Mouse (Mus musculus) frontal cortex, adult 2 months (tissue): ENCODE data around the gene Fbxo21. TPM values are rescaled to one million over a fixed set of nuclear protein-coding genes. Genes with fewer than 3 reads are reported as not detected.

ENCODE experiments used
- DNase-seq, 2 experiments: peaks; one replicate each; pipeline ENCODE4 v3.0.0; 2022; ENCODE audit warnings: low spot score in 1 of 2; ENCODE audit errors: extremely low spot score in 1 of 2
- polyA plus RNA-seq: library from polyadenylated mRNA; depleted of rRNA; stranded (reverse); fragments of >200 nt; gene quantifications from 2 replicates; pipeline ENCODE4 v1.2.3, GENCODE M21; 2012; rRNA removed

Fbxo21 gene
- polyA plus RNA-seq: 97.4 and 105 TPM in 2 replicates

GRCm38 (mm10) chr5:117976657-117977500 lies at the start of gene Fbxo21:
Gene Fbxo21 (plus strand): TSS chr5:117976730.
- DNase-seq: peak; percentile 94 to 99

GRCm38 (mm10) chr5:117928553-117928952 lies 48.0 kb upstream of the Fbxo21 start:
- DNase-seq: no peak

GRCm38 (mm10) chr5:117932222-117932621 lies 44.3 kb upstream of the Fbxo21 start:
- DNase-seq: peak in 1 of 2 experiments; percentile 11

- DNase-seq: peak; percentile 67 to 94
These were observed 43.7 kb upstream of the Fbxo21 start for GRCm38 (mm10) chr5:117932862-117933261.

- DNase-seq: no peak
These were observed 40.2 kb upstream of the Fbxo21 start for GRCm38 (mm10) chr5:117936346-117936745.

- DNase-seq: no peak
These were observed 39.3 kb upstream of the Fbxo21 start for GRCm38 (mm10) chr5:117937186-117937585.

- DNase-seq: peak in 1 of 2 experiments; percentile 57
These were observed 38.3 kb upstream of the Fbxo21 start for GRCm38 (mm10) chr5:117938182-117938581.

- DNase-seq: peak; percentile 15 to 52
These were observed 37.1 kb upstream of the Fbxo21 start for GRCm38 (mm10) chr5:117939402-117939801.

GRCm38 (mm10) chr5:117941552-117941951 lies 35.0 kb upstream of the Fbxo21 start:
- no peak for DNase-seq

- peak in 1 of 2 experiments; percentile 80 for DNase-seq
These were observed 29.9 kb upstream of the Fbxo21 start for GRCm38 (mm10) chr5:117946605-117947004.

- DNase-seq: no peak
These were observed 27.1 kb upstream of the Fbxo21 start for GRCm38 (mm10) chr5:117949393-117949792.

GRCm38 (mm10) chr5:117953893-117954292 lies 22.6 kb upstream of the Fbxo21 start:
- DNase-seq: no peak

GRCm38 (mm10) chr5:117954429-117954828 lies 22.1 kb upstream of the Fbxo21 start:
- DNase-seq: no peak

- peak in 1 of 2 experiments; percentile 69 for DNase-seq
These were observed 20.7 kb upstream of the Fbxo21 start for GRCm38 (mm10) chr5:117955675-117956420.

- no peak for DNase-seq
These were observed 11.8 kb upstream of the Fbxo21 start for GRCm38 (mm10) chr5:117964750-117965149.

GRCm38 (mm10) chr5:117966956-117967355 lies 9.6 kb upstream of the Fbxo21 start:
- no peak for DNase-seq

GRCm38 (mm10) chr5:117967659-117968069 lies 8.9 kb upstream of the Fbxo21 start:
- DNase-seq: no peak

GRCm38 (mm10) chr5:117969681-117970427 lies 6.7 kb upstream of the Fbxo21 start:
- no peak for DNase-seq

GRCm38 (mm10) chr5:117976263-117976656 lies 270 bp upstream of the Fbxo21 start:
- DNase-seq: no peak

GRCm38 (mm10) chr5:117977501-117978158 lies 1.1 kb downstream of the Fbxo21 start:
- DNase-seq: peak in 1 of 2 experiments; percentile 51
